Mouse (Mus musculus) forebrain, postnatal 0 days (tissue): ENCODE data around the gene Vps53. TPM values are rescaled to one million over a fixed set of nuclear protein-coding genes. Genes with fewer than 3 reads are reported as not detected.

Experiments used
- ATAC-seq: fragments of 200-750 bp; cut with Nextera tagmentation; 2 replicates; pipeline ENCODE4 v1.8.0; 2017; ENCODE audit warnings: mild to moderate bottlenecking, moderate library complexity
- DNase-seq: peaks from one replicate; pipeline ENCODE4 v3.0.0-alpha.2; 2015
- H3K27ac ChIP-seq: fragments of 300-500 bp; sonication (generic); 2 replicates; pipeline ENCODE4 v1.5.1; 2014; ENCODE audit warnings: low read depth, mild to moderate bottlenecking, antibody characterized with exemption, low read length, moderate library complexity, mixed read lengths
- H3K27me3 ChIP-seq: fragments of 300-500 bp; sonication (generic); 2 replicates; pipeline ENCODE4 v1.6.1; 2014; ENCODE audit warnings: mild to moderate bottlenecking, low read length, mixed read lengths; ENCODE audit not compliant: insufficient read depth
- H3K36me3 ChIP-seq: fragments of 300-500 bp; sonication (generic); 2 replicates; pipeline ENCODE4 v1.6.1; 2014; ENCODE audit warnings: mild to moderate bottlenecking, moderate library complexity; ENCODE audit not compliant: insufficient read depth
- H3K4me1 ChIP-seq: fragments of 300-500 bp; sonication (generic); 2 replicates; pipeline ENCODE4 v1.6.1; 2014; ENCODE audit warnings: antibody characterized with exemption; ENCODE audit not compliant: insufficient read depth
- H3K4me2 ChIP-seq: fragments of 300-500 bp; sonication (generic); 2 replicates; pipeline ENCODE4 v1.6.1; 2014; ENCODE audit warnings: low read depth, mild to moderate bottlenecking, moderate library complexity
- H3K4me3 ChIP-seq: fragments of 300-500 bp; sonication (generic); 2 replicates; pipeline ENCODE4 v1.5.1; 2014; ENCODE audit warnings: low read depth, low read length, mixed read lengths
- H3K9ac ChIP-seq: fragments of 300-500 bp; sonication (generic); 2 replicates; pipeline ENCODE4 v1.6.1; 2014; ENCODE audit warnings: mild to moderate bottlenecking
- H3K9me3 ChIP-seq: fragments of 300-500 bp; sonication (generic); 2 replicates; pipeline ENCODE4 v1.6.1; 2016; ENCODE audit warnings: low read length
- CTCF ChIP-seq: sonication (generic); IDR thresholded peaks from 2 replicates; pipeline ENCODE4 v1.5.1; 2016; ENCODE audit warnings: antibody characterized with exemption, control low read depth, low read depth
- WGBS: fragments of 180-500 bp; shearing (Covaris S2); extraction: QIAGEN DNeasy Blood & Tissue Kit; methylation state at CpG from one replicate; pipeline ENCODE4 v1.1.7; 2014; 5-methylcytosine and 5-hydroxymethylcytosine counted together
- polyA plus RNA-seq: library from polyadenylated mRNA; unstranded; fragments of >200 nt; fragmentation: Nextera tagmentation; extraction: Ambion mirVana; gene quantifications from 2 replicates; pipeline ENCODE4 v1.2.1, GENCODE M21; 2015
- total RNA-seq: library from RNA; depleted of rRNA; stranded (reverse); fragments of >200 nt; gene quantifications from 2 replicates; pipeline ENCODE4 v1.2.3, GENCODE M21; 2014

Gene Vps53
- total and polyA plus RNA-seq, 2 experiments from 2014 or later, result 49.4 to 63.2 TPM

GRCm38 (mm10) chr11:76074296-76075093 is 105.0 kb downstream of the Vps53 start:
- WGBS, result 66% methylated on average over 11 of the region's 11 CpGs
- no peaks in the 10 kb centered on the region for H3K4me1 ChIP-seq
- no peaks in the 10 kb centered on the region for H3K27me3 ChIP-seq
- H3K36me3 ChIP-seq, result peaks cover 43% of the 10 kb centered on the region
- H3K9me3 ChIP-seq, result no peaks in the 10 kb centered on the region
- no peak overlapping the region for H3K9ac ChIP-seq
- no peak for TF ChIP-seq CTCF
- H3K4me2 ChIP-seq, result no peak overlapping the region
- H3K27ac ChIP-seq, result no peak overlapping the region
- H3K4me3 ChIP-seq, result no peak overlapping the region
- ATAC-seq, result no peak
- no peak for DNase-seq

- peaks cover 20% of the 10 kb centered on the region for H3K36me3 ChIP-seq
- no peaks in the 10 kb centered on the region for H3K27me3 ChIP-seq
- no peak overlapping the region for H3K4me2 ChIP-seq
- H3K9ac ChIP-seq, result no peak overlapping the region
- DNase-seq (no peak), ATAC-seq (no peak)
- TF ChIP-seq CTCF, result no peak
- H3K9me3 ChIP-seq, result no peaks in the 10 kb centered on the region
- no peak overlapping the region for H3K4me3 ChIP-seq
- no peaks in the 10 kb centered on the region for H3K4me1 ChIP-seq
- WGBS, result 84% methylated on average over 6 of the region's 6 CpGs
- H3K27ac ChIP-seq, result no peak overlapping the region
These were observed 109.6 kb downstream of the Vps53 start for GRCm38 (mm10) chr11:76069816-76070215.

GRCm38 (mm10) chr11:76066563-76067156 is 112.8 kb downstream of the Vps53 start:
- H3K27me3 ChIP-seq, result no peaks in the 10 kb centered on the region
- TF ChIP-seq CTCF, result no peak
- H3K4me3 ChIP-seq, result no peak overlapping the region
- H3K9me3 ChIP-seq, result no peaks in the 10 kb centered on the region
- ATAC-seq (no peak), DNase-seq (no peak)
- H3K9ac ChIP-seq, result no peak overlapping the region
- H3K36me3 ChIP-seq, result peaks cover 26% of the 10 kb centered on the region
- WGBS, result 82% methylated on average over 15 of the region's 15 CpGs
- no peak overlapping the region for H3K4me2 ChIP-seq
- no peak overlapping the region for H3K27ac ChIP-seq
- no peaks in the 10 kb centered on the region for H3K4me1 ChIP-seq

GRCm38 (mm10) chr11:76065521-76066095 is 113.8 kb downstream of the Vps53 start:
- DNase-seq (no peak), ATAC-seq (no peak)
- Histone ChIP-seq H3K36me3 (peaks cover 35% of the 10 kb centered on the region), H3K27me3 (no peaks in the 10 kb centered on the region), H3K4me1 (no peaks in the 10 kb centered on the region), H3K4me2 (no peak overlapping the region), H3K4me3 (no peak overlapping the region), H3K27ac (no peak overlapping the region), H3K9me3 (no peaks in the 10 kb centered on the region), H3K9ac (no peak overlapping the region)
- WGBS, result 79% methylated on average over 9 of the region's 9 CpGs
- TF ChIP-seq CTCF, result no peak

- Histone ChIP-seq H3K4me3 (no peak overlapping the region), H3K4me2 (no peak overlapping the region), H3K9ac (no peak overlapping the region), H3K27me3 (no peaks in the 10 kb centered on the region), H3K36me3 (peaks cover 47% of the 10 kb centered on the region), H3K27ac (no peak overlapping the region), H3K4me1 (no peaks in the 10 kb centered on the region), H3K9me3 (no peaks in the 10 kb centered on the region)
- 94% methylated on average over 7 of the region's 7 CpGs for WGBS
- no peak for TF ChIP-seq CTCF
- ATAC-seq (no peak), DNase-seq (no peak)
These were observed 115.0 kb downstream of the Vps53 start for GRCm38 (mm10) chr11:76064411-76064810.

GRCm38 (mm10) chr11:76060906-76061305 is 118.5 kb downstream of the Vps53 start:
- no peak overlapping the region for H3K9ac ChIP-seq
- WGBS, result 89% methylated on average over 2 of the region's 2 CpGs
- no peaks in the 10 kb centered on the region for H3K9me3 ChIP-seq
- peaks cover 39% of the 10 kb centered on the region for H3K36me3 ChIP-seq
- no peak overlapping the region for H3K4me2 ChIP-seq
- H3K27ac ChIP-seq, result no peak overlapping the region
- ATAC-seq (no peak), DNase-seq (no peak)
- TF ChIP-seq CTCF, result no peak
- no peaks in the 10 kb centered on the region for H3K27me3 ChIP-seq
- no peak overlapping the region for H3K4me3 ChIP-seq
- no peaks in the 10 kb centered on the region for H3K4me1 ChIP-seq

- Histone ChIP-seq H3K36me3 (peaks cover 38% of the 10 kb centered on the region), H3K9me3 (no peaks in the 10 kb centered on the region), H3K4me3 (no peak overlapping the region), H3K4me2 (no peak overlapping the region), H3K27ac (no peak overlapping the region), H3K9ac (no peak overlapping the region), H3K4me1 (no peaks in the 10 kb centered on the region), H3K27me3 (no peaks in the 10 kb centered on the region)
- no peak for TF ChIP-seq CTCF
- WGBS, result 83% methylated on average over 7 of the region's 7 CpGs
- DNase-seq, result no peak
- ATAC-seq, result no peak
These were observed 119.5 kb downstream of the Vps53 start for GRCm38 (mm10) chr11:76059971-76060370.
